Mouse (Mus musculus): ENCODE results near the gene Prune1.

Gene Prune1

DNA sequence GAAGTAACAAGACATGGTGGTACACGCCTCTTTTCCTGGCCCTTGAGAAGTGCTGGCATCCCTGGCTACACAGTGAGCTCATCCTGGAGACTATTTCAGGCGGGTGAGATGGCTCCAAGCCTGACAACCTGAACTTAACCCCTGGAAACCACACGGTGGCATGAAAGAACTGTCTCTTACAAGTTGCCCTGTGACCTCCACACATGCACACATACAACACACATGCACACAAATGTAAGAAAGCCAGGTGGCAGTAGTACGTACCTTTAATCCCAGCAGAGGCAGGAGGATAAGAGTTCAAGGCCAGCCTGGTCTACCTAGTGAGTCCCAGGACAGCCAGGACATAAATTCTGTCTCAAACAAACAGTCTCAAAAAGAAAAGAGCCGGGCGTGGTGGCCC is 42.9 kb downstream of the Prune1 start:
- no peak for DNase-seq (ENCODE audit: low spot score in 2 of 2)

DNA sequence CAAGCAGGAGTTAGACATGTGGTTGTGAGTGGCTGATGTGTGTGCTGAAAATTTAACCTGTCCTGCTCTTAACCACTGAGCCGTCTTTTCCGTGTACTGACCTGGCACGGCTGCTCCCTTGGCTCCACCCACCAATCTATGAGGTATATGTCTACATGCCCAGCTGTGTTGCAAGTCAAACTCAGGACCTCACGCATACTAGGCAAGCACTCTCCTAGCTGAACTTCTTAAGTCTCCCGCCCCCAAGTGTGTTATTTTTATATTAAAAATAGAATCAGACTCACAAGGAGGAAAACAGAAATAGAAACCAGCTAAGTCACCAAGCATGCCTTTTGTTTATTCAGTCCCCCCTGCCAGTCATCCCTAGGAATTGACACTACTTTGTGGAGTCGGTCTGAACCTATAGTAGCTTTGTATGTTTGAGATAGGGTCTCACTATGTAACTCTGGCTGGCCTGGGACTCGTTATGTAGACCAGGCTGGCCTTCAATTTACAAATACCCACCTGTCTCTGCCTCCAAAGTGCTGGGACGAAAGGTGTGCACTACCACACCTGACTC is 44.3 kb downstream of the Prune1 start:
- DNase-seq (ENCODE audit: low spot score in 2 of 2), result no peak

DNA sequence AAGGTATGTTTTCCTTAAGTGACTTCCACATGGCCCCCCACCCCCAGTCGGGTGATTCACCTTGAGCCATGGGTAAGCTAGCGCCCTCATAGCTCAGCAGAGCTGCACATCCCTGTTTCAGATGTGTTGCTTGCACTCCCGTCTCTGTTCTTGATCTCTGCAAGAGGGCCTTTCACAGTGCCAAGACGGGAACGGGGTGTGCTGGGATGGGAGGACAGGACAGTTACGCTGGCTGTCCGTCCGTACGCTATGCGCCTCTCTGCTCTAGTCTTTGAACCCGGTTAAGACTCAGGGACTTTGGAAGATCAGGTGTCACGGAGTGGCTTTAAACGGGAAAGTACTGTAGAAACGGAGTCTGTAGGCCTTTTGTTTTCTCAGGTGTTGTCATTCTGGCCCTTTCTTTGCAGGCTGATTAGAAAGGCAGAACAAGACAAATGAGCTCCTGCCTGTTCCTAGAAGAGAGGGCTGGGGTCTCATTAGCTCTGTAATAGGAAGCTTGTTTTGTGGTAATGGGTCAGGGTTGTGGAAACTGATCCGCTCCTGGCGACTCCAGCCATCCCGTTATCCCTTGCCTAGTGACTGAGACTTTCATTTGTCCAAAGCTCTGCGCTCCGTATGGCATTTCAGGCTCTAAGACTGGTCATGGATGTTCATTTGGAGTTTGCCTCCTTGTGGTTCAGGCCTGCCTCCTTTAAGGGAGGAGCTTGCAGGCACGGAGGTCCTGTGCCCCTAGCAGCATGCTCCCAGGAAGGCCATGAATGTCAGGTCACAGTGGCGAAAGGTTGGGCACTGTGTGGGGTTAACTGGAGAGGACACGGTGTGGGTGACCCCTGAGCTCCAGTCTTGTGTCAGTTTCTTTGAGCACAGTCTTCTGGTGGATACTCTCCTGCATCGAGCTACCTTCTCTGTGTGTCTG is 46.2 kb downstream of the Prune1 start:
- DNase-seq (ENCODE audit: low spot score in 2 of 2), result no peak

DNA sequence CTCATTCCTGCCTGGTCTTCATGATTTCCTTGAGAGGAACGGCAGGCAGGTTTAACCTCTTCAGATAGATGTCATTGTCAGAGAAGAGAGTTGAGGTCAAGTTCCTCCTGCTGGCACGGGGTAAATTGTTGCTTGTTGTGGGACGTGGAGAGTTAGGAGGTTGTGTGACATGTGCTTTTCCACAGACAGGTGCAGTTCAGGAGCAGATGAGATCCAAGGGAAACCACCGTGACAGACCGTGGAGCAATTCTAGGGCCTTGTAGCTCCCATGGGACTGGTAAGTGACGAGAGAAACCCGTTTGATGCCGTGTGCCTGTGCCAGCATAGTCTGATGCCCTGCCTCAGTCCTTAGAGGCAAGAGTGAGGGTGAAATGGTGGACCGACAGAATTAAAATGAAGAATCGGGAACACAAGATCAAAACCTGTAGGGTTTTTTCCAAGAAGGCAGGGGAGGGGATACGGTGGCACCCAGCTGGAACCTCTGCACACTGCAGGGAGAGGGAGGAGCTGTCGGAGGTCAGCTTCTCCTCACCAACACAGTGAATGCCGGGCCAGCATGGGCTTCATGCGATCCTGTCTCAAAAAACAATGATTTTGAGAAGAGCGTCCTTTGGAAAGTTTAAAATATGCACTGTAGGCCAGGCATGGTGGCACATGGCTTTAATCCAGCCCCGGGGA is 48.4 kb downstream of the Prune1 start:
- no peak for DNase-seq (ENCODE audit: low spot score in 2 of 2)

DNA sequence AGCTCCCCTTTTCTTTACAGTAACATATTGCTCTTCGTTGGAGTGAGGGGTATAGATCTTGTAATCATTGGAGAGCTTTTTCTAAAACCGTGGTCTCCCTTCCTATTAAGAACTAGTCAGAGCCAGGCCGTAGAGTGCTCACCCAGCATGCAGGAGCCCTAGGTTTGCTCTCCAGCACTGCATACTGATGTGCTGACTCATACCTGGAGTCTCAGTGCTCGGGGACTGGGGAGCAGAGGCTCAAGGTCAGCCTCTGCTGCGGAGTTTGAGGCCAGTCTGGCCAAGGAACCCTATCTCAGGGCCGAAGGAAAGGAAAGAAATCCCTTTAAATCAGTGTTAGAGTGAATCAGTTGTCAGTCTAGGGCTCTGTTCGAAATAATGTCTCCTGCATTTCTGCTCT is 49.1 kb downstream of the Prune1 start:
- no peak for DNase-seq (ENCODE audit: low spot score in 2 of 2)

DNA sequence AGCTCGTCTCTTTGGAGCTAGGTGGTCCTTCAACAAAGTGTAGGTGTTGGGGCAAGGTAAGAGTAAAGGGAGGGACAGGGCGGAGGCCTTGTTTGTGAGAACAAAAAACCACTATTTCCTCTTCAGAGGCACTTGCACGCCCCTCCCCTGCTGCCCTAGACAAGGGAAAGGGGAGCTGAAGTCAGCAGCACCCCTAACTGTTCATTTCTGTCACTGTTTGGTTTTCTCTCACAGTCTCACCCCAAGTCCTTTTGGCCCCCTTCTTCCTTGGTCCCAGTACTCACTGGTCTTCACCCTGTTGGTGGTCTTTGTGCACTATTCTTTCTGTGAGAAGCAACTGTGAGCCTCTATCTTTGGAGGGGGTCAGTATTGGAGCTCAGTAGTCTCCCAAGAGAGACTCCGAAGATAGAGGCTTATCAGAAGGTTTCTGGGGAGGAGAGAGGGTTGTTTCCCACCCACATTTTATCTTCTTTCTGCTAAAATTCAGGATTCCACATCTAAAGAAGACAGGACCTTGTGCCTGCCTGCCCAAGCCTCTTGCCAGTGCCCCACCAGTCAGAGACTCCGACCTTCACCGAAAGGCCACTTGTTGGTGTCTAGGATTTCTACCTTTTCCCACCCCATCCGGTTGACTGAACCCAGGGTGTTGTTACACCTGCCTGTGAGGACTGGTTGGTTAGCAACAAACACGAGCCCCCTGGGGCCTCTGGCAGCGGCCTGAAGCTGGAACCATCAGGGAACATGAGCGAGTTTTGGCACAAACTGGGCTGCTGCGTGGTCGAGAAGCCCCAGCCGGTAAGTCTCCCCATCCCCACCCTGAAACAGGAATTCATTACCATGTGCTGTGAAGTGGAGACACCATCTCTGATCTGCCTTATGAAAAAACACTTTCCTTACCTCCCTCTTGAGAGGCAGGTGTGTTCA is 50.3 kb downstream of the Prune1 start, which contains the start of gene Mllt11:
Gene Mllt11 (minus strand): TSS at position 874 of the 924 bp plus-strand sequence.
- DNase-seq (ENCODE audit: low spot score in 2 of 2), result no peak

DNA sequence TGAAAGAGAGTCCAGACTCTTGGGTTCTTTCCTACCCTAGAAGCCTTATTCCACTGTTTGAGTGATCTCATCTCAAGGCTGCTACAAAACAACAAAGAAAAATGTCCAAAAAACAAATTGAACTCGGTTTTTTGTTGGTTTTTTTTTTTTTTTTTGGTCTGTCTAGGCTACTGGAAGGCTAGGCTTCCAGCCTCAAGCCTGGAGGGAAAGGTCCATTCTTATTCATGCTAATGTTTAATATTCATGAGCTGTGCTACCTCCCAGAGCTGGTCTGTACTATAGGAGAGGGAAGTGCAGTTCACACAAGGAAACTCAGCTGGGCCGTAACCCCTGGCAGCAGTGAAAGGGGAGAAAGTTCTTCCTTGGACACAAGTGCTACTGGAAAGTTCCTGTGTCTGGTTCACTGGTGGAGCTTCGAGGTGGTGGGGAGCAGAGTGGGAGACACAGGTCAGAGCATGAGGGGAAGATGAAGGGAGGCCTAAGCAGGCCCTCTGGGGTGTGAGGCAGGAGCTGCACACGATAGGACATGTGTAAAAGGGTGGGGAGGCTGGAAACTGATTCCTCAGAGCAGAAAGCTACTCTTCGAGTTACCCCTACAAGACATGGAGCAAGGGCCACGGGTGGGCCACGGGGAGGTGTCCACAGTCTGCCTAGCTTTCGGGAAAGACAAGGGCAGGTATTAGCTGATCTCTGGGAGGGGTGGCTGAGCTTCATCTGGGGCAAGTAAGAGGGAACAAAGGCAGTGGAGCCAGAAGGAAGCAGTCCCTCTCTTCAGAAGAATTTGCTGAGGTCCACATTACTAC is 51.2 kb downstream of the Prune1 start:
- DNase-seq (ENCODE audit: low spot score in 2 of 2), result no peak

DNA sequence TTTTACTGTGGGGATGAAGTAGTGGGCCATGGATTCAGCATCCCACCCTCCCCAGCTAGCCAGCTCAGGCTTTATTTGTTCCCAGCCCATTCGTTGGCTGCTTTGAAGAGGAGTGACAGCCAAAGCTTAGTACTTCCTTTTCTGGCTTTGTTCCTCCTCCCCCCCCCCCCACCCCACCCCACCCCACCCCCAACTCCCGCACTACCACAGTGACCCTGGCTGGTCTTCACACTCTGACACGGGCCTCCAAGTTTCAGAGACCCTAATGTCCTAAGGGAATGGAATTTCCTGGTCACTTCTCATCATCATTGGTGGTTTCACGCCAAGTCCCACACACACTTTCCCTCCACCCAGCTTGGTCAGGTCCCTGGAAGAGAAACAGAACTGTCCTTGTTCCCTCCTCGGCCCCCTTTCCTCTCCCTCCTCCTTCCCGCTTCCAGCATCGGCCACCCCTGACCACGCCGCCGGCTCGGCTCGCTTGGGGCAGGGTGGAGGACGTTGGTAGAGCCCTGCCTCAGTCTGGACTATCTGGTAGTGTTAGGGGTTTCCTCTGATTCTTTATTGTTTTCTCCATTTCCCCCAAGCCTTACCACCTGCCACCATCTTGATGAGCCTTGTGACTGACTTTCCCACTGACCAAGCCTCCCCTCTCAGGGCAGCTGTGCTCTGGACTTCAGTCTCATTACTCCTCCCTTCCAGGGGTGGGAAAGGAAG is 51.9 kb downstream of the Prune1 start:
- peak; percentile 41 to 45 for DNase-seq (ENCODE audit: low spot score in 2 of 2)

DNA sequence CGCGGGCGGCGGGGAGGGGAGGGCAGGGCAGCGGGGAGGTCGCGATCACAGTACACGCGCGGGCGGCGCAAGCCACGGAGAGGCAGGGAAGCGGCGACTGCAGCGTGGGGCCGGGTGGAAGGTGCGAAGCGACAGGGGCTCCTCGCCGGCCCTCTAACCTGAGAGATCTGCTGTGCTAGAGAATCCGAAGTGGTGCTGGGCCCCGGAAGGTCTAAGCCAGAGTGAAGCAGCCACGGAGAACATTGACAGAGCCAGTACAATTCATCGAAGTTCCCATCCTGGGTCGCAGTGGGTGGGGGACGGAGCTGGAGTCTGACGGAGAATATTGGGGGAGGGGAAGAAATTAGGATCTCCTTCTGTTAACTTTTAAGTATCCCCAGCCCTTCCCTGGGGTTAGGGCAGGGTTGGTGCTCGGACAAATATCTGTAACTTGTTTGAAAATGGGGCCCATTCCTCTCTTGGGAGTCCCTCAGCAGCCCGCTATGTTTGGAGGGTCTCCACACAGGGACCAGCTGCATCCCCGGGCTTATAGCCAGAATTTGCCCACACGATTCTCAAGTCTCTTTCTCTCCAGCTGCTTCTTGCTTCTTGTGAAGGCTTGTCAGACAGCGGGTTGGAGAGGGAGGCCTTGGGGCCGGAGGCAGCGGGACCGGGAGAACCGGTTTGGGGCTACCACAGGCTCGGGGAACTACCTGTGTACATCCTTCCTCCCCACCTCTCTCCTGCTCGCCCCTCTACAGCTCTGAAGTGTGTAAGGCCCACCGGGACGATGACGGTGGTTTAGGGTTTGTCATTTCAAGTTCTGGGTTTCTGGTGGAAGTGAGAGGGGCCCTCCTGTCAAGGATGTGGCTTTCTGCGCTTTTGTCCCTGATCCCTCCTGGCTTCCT is 52.7 kb downstream of the Prune1 start:
- peak; percentile 75 to 79 for DNase-seq (ENCODE audit: low spot score in 2 of 2)

DNA sequence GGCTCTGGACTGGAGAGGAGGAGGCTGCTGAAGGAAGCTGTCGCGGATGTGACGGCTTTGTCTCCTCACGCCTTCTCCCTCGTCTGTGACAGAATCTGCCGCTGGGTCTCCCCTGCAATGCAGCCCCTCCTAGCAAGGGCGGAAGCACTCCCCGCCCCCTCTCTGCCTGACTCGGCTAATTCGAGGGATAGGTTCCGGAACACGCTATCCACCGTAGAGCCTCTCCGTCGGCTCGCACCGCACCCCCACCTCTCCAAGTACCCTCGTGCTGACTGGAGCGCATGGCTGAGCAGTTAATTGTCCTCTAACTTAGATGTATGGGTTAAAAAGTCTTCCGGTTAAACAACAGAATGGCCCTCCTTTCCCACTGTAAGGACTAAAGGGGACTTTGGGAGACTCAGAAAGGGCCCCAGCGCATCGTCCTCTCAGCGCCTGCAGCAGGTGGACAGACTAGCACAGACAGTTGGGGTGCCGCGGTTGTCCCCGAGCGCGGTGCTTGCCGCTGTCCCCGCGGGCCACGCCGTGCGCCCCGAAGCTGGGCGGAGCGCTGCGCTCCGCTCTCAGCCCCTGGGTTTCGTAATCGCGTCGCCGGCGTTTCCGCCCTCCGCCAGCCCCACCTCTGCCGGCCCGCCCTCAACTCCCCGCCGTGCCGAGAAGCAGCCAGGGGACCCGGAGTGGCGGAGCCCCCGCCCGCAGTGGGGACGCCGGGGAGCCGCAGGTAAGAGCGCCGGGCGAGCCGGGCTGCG is 53.6 kb downstream of the Prune1 start, which contains the start of gene Cdc42se1:
Gene Cdc42se1 (plus strand): TSS at position 585 of the 746 bp plus-strand sequence.
- DNase-seq (ENCODE audit: low spot score in 2 of 2), result peak; percentile 91

DNA sequence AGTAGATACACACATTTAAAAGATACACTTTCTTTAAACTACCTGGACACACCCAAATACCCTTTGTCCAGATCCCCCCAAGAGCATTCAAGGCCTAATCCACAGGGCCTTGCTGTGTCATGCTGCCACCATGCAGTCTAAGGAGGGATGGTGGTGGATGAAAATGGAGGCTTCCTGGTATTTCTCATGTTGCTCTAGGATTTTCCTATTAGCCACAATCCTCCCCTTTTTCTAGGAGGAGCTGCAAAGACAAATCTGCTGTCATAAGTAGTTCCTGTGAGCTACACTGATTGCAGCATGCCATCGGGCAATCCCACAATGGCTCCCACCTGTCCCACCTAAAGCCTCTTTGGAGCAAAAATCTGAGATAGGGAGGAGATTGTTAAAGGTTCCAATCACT is 54.7 kb downstream of the Prune1 start:
- DNase-seq (ENCODE audit: low spot score in 2 of 2), result no peak

DNA sequence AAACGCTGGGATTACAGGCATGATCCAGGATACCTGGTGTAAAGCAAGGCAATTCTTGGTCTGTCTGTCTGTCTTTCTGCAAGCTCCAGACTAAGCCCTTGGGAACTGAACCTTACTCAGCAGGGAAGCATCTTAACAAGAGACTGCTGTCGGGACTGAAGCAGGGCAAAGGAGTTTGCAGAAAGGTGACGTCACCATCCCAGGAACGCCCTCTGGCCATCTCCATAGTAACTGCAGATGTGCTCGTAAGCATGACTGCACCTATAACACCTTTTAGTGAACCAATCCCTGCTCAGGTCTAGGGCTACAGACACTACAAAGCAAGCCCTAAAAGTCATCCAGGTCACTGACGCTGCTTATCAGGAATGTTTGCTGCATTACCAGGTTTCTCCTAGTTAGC is 57.6 kb downstream of the Prune1 start:
- no peak for DNase-seq (ENCODE audit: low spot score in 2 of 2)

DNA sequence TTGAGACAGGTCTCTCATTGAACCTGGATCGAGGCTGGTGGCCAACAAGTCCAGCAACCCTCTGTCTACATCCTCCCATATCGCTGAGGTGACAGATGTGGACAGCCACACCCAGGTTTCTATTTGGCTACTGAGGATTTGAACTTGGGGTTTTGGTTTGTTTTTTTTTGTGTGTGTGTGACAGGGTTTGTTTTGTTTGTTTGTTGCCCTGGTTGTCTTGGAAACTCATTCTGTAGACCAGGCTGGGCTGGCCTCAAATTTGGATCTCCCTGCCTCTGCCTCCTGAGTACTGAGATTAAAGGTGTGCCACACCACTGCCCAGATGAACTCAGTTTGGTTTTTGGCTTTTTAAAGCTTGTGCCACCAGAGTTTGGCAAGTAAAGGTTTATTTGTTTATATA is 58.8 kb downstream of the Prune1 start:
- no peak for DNase-seq (ENCODE audit: low spot score in 2 of 2)

DNA sequence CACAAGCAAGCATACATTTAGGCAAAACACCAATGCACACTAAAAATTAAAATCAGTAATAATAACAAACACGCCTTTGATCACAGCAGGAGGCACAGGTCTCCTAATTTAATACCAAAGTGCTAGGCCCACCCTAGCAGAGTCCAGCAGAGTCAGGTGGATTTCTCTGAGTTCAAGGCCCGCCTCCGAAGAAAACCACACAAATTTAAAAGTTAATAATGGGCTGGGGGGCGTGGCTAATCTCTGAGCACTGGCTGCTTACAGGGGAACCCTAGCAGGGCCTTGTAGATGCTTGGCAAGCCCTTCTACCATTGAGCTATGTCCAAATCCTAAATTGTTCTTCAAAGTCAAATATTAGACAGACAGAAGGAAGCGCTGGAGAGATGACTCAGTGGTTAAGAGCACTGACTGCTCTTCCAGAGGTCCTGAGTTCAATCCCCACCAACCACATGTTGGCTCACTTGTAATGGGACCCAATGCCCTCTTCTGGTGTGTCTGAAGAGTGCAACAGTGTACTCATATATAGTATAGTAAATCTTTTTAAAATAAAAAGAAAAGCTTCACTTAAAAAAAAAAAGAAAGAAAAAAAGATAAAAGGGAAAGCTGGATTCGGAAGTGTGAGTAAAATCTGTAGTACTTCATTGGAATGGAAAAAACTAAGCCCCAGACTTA is 63.3 kb downstream of the Prune1 start:
- DNase-seq (ENCODE audit: low spot score in 2 of 2), result no peak

DNA sequence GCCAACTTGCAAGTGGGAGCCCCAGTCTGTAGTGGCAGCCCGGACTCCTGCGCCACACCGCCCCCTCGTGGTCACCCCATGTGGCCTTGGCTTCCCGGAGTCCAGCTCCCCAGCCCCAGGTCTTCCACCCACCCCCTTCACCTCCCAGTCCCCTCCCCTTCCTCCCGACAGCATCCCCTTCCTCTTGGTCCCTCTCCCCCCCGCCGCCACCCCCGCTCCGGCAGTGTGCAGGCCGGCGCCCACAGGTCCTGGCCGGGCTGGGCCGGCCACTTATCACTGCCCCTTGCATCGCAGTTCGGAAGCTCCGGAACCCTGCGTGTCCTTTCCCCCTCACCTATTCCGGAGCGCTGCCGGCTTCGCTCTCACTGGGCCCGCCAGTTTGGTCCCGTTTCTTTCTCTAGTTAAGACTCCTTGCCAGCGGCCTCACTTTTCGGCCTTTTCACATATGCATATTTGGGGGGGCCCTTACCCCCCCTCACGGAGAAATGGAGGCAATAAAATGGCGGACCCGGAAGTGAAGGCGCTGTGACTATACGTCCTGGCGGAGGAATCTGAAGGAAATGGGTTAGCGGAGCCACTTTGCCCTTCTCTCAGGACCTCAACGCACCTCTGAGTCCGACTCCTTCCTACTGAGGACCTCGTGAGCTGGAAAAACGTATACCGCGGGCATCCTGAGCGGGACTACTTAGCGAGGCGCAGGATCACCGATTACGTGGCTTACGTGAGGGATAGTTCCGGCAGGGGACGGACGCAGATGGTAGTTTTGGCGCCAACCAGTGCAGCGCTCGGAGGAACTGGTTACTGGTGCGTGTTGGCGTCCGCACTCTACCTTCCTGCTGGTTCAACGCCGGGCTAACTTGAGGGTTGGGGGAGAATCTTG is 64.4 kb downstream of the Prune1 start, which contains the start of gene Gabpb2:
Gene Gabpb2 (minus strand): TSS at position 662 of the 880 bp plus-strand sequence.
- peak; percentile 88 to 91 for DNase-seq (ENCODE audit: low spot score in 2 of 2)

DNA sequence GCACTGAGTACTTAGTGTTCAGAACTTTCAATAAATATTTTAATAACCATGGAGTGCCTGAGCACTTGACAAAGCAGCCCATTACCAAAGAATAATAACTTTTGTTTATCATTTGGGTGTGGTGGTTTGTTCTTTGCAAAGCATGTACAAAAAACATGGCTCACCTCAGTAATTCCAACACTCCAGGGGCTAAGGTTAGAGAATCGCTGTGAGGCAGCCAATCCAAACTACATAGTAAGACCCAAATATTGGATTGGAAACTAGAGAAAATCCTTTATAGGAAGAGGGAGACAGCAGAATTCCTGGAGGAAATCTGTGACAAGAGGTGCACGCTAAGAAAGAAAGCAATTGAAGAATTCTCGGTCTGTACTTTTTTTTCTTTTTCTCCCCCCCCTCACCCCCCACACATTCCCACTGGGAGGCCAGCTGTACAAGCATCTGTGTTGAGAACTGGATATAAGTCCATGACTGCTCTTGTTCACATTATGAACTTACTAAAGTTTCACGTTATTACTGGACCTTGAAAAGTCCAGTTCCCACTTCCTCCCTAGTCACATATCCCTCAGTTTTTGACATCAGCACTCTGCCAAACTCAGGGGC is 65.1 kb downstream of the Prune1 start:
- no peak for DNase-seq (ENCODE audit: low spot score in 2 of 2)
